Mouse (Mus musculus): Measurements from ENCODE around the gene Grik5. TPM values are rescaled to one million over a fixed set of nuclear protein-coding genes. Genes with fewer than 3 reads are reported as not detected.
"Not testable (repeated sequence)": the region's sequence is repeated elsewhere in the genome, so short reads cannot be mapped to it uniquely, and the experiment has no call there.

Gene Grik5
- total RNA-seq, 2 experiments from 2014 or later = 2.4 to 3.1 TPM

DNA sequence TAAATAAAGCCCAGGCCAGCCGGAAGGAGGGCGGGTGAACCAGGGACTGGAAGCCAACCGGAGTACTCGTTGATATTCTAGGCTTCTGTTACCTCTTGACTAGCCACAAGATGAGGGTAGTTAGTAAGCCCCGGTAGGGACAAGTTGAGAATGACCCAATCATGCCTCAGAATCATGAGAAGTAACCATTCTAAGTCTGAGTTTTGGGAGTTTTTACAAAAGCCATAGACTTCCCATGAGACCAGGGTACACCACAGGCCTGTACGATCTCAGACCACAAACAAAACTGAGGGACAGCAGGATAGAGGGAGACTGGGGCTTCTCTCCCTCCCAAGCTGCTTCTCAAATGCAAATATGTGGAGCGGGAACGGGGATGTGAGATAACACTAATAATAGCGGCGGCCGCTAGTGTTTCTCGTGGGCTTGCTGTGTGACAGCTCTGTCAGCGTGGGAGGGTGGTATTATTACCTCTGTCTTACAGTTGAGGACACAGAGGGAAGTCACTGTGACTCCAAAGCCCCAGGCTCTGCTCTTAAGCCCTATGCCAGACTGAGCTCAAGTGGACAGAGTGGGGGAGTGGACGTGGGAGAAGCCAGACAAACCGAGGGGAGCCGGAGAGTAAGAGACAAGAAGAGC lies 22.7 kb downstream of the Grik5 start:
- no peak for TF ChIP-seq CTCF (IDR thresholded peaks at IDR 0.05)
- H3K27ac ChIP-seq = no peak overlapping the region
- no peak overlapping the region for H3K4me3 ChIP-seq
- intact Hi-C loops (cut with DNase I) = no loop called here
- no peak for DNase-seq

DNA sequence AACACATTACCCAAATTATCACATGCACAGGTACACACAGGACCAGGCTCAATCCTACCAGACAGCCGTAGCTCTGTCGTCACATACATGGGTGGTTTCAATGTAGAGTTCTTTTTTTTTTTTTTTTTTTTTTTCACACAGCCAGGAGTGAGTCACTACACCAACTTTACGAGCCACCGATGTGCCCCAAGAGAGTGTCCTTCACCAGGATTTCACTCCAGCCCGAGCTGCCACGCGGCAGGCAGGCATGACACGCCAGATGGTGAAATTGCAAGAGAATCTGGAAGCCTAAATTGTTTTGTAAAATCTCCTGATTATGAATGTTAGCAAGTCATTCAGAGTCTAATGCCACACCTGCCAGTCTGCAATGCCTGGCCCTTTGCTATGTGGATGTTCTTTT lies 24.8 kb downstream of the Grik5 start:
- Histone ChIP-seq H3K27ac (no peak overlapping the region), H3K4me3 (no peak overlapping the region)
- intact Hi-C loops (cut with DNase I) = no loop called here
- DNase-seq = no peak
- no peak for TF ChIP-seq CTCF (IDR thresholded peaks at IDR 0.05)

DNA sequence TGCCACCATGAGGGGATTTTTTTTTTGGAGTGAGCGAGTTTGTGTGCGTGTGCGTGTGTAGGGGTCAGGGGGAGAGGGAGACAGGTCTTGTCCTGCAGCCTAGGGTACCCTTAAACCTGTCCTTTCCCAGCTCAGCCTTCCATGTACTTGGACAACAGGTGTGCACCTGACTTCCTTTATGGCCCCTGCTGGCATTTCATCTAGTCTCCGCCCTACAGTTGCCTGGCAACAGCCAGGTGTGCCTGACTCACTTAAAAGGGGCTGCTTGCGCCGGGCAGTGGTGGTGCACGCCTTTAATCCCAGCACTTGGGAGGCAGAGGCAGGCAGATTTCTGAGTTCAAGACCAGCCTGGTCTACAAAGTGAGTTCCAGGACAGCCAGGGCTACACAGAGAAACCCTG lies 27.5 kb downstream of the Grik5 start:
- DNase-seq; H3K27ac ChIP-seq; H3K4me3 ChIP-seq; intact Hi-C loops (cut with DNase I): not testable (repeated sequence)

DNA sequence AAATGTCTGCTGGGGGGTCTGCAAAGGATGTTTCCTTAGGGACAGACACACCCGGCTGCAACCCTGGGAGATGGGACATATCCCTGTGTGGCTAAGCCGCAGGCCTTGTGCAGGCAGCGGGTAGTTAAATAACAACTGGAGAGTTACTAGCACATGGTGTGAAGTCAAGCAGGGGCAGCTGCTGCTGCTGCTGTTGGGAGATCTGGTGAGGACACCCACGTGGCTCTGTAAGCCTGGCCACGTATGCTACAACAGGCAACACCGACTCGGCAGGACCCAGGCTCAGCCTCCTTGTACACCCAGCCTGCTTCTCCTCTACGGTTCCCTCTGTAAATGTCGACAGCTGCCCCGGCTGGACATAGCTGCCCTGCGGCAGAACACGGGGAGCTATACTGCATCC lies 30.2 kb downstream of the Grik5 start:
- Histone ChIP-seq H3K27ac (no peak overlapping the region), H3K4me3 (no peak overlapping the region)
- no peak for TF ChIP-seq CTCF (IDR thresholded peaks at IDR 0.05)
- intact Hi-C loops (cut with DNase I) = no loop called here
- DNase-seq = no peak

DNA sequence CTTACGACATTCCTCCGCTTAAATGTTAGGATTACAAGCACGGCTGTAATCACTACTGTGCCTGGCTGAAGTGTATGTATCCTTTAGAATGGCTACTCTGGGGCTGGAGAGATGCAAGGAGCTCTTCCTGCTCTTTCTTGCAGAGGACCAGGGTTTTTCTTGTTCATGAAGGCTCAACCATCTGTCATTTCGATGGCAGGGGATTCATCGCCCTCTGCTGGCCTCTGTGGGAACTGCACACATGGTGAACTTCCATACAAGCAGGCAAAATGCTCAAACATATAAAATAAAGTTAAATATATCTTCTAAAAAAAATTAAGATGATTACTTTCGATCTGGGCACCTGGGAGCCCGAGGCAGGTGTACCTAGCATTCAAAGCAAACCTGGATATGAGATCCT lies 36.2 kb downstream of the Grik5 start:
- H3K27ac ChIP-seq = no peak overlapping the region
- no peak overlapping the region for H3K4me3 ChIP-seq
- TF ChIP-seq CTCF (IDR thresholded peaks at IDR 0.05) = peak; percentile 97
- intact Hi-C loops (cut with DNase I) = no loop called here
- peak; percentile 61 for DNase-seq

DNA sequence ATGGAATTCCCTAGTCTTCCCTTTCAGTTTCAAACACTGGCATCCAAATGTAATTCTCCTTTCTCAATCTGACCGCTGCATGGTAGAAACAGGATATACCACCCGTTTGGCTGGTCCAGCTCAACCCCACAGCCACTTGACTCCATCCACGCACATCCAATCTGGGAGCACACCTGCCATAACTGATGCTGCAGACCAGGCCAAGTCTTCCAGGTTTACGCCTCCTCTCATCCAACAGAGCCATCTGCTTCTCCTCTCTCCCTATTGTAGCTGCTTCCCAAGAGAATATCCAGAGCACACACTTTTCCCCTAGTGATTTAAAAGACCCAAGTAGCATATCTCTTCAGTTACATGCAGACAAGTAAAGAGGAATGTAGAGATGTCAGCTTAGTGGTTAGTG lies 37.4 kb downstream of the Grik5 start:
- intact Hi-C loops (cut with DNase I) = loop anchor here (5.0 kb wide), 1 partner anchor 58 kb away; no protein-coding TSS in a partner anchor
- no peak for TF ChIP-seq CTCF (IDR thresholded peaks at IDR 0.05)
- Histone ChIP-seq H3K4me3 (no peak overlapping the region), H3K27ac (no peak overlapping the region)
- no peak for DNase-seq

DNA sequence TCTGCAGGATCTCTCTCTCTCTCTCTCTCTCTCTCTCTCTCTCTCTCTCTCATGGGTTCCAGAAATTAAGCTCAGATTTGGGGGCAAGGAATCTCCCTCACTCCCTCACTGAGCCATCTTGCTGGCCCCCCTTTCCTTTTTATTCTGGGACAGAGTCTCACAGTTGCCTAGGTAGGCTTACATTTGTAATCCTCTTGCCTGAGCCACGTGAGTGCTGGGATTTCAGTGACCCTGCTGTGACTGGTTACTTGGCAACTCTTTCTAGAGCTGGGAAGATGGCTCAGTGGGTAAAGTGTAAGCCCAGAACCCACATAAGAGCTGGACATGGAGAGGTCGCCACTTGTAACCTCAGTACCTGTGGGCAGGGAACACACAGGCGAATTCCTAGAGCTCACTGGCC lies 40.6 kb downstream of the Grik5 start:
- no peak for TF ChIP-seq CTCF (IDR thresholded peaks at IDR 0.05)
- DNase-seq = no peak
- intact Hi-C loops (cut with DNase I) = loop anchor here (5.0 kb wide), 1 partner anchor 61 kb away; no protein-coding TSS in a partner anchor
- no peak overlapping the region for H3K27ac ChIP-seq
- no peak overlapping the region for H3K4me3 ChIP-seq

DNA sequence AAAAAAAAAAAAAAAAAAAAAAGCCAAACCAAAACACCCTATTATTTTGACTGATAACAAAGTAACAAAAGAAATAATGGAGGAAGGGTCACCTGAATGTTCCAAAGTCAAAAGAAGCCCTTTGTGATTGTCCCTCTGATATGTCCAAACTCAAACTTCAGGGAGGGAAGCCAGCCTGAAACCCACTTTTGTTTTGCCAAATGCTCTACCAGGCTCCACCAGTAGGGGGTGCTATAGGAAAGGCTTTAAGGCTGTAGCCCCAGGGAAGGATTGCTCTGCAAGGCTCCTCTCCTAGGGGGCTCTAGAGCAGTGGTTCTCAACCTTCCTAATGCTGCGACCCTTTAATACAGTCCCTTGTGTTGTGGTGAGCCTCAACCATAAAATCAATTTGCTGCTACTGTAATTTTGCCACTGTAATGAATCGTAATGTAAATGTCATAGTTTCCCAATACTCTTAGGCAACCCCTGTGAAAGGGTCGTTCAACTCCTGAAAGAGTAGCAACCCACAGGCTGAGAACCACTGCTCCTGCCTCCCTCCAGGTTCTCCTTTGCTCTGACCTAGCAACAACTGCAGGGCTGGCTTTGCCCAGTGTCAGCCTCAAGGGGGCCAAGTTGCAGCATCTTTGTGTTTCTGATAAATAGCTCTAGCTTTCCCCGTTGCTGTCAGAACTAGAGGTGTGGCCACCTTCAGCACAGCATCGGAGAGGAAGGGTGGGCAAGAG lies 42.0 kb downstream of the Grik5 start:
- no peak overlapping the region for H3K4me3 ChIP-seq
- intact Hi-C loops (cut with DNase I) = loop anchor here (5.0 kb wide), 1 partner anchor 62 kb away; no protein-coding TSS in a partner anchor
- DNase-seq = peak; percentile 76
- no peak overlapping the region for H3K27ac ChIP-seq
- peak; percentile 98 for TF ChIP-seq CTCF (IDR thresholded peaks at IDR 0.05)

DNA sequence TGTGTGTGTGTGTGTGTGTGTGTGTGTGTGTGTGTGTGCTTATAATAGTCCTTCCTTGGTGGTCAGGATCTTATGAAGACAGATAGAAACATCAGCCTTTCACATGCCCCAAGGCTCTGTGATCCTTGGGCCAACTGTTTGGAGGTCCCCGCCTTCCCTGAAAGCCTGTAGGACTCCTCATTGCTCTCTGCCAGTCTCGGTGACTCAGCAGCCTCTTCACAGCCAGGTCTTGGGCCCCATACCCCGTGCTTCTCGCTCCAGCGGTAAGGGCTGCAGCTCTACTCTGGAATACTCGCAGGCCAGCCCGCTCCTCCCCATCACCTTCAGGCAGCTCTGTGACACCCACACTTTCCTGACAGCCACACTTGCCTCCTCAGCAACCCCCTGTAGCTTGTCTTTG lies 45.7 kb downstream of the Grik5 start:
- Histone ChIP-seq H3K27ac (peak overlapping the region; percentile 40; the same call in 1 of the 2 replicates), H3K4me3 (no peak overlapping the region)
- TF ChIP-seq CTCF (IDR thresholded peaks at IDR 0.05) = no peak
- intact Hi-C loops (cut with DNase I) = no loop called here
- peak; percentile 46 for DNase-seq

DNA sequence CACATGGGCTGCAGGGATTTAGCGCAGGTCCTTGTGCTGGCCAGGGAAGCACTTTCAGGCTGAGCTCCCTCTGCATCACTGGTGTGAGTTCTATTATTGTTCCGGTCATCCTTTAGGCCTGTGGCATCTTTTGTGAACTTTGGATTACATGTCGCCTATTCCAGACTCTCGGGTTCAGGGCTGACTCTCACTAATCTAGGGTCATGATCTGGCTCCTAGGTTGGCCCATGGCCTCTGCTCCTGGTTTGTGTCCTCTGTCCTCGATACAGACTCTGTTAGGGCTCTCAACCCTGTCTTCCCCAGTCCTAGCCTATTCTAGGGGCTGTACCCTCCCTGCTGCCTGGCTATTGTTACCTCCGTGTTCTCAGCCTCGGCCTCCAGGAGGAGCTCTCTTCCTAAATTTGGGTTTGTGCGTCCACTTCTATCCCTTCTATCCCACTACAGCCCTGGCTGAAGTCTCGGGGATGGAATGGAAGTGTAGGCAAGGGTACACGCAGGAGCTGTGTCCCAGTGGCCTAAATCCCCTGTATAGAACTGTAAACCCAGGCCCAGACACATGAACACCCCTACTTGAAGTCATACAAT lies 46.2 kb downstream of the Grik5 start:
- Histone ChIP-seq H3K27ac (no peak overlapping the region), H3K4me3 (no peak overlapping the region)
- intact Hi-C loops (cut with DNase I) = no loop called here
- peak; percentile 21; the same call in 1 of the 2 replicates for TF ChIP-seq CTCF (IDR thresholded peaks at IDR 0.05)
- no peak for DNase-seq

DNA sequence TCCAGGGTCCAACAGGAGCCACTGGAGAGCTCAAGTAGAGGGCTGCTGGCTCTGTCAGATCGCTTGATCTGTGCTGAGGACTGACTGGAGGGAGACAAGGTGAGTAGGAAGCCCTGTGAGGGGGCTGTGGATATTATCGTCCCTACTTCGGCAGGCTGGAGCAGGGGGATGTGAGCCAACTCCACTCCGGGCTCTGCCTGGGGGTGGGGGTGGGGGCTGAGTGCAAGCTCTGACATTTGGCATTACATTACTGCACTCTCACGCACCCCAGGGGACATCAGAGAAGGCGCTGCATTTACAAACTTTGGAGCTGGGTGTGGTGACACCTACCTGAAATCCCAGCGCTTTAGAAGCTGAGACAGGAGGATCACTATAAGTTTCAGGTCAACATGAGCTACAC lies 60.6 kb downstream of the Grik5 start:
- Histone ChIP-seq H3K4me3 (no peak overlapping the region), H3K27ac (no peak overlapping the region)
- TF ChIP-seq CTCF (IDR thresholded peaks at IDR 0.05) = no peak
- no peak for DNase-seq
- intact Hi-C loops (cut with DNase I) = no loop called here

DNA sequence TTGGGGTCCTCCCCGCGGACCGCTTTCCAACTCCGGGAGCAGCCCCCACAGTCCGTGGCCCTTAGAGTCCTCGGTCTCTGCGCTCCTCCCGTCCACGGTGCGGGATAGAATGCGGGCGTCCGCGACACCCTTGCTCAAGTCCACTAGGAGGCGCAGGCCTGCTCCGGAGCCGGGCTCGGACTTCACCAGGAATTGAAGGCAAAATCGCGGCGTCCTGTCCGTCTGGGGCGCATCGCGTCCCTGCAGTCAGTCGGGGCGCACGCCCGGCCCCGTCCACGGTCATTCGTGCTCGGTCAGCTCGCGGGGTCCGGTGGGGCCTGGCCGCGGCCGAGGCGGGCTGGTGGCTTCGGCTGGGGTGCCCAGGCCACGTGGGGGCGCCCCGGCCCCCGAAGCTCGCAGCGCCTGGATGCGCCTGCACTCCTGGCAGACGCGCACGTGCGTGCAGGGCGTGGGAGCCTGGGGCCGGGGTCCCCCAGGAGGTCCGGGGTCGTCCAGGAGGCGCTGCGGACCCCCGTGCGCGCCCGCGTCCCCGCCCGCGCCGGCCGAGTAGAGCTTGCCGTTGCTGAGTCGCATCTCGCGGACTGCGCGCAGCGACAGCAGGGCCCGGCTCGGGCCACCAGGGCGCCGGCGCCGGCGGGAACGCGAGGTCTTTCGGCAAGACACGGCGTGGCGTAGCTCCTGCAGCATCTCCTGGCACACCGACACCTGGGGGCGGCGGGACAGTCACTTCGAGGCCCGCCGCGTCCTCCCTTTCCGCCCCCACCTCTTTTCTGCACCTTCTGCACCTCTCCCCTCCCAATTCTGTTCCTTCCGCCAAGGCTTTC lies 61.8 kb downstream of the Grik5 start:
- TF ChIP-seq CTCF (IDR thresholded peaks at IDR 0.05) = peak; percentile 64
- Histone ChIP-seq H3K27ac (no peak overlapping the region), H3K4me3 (peak overlapping the region; percentile 68)
- intact Hi-C loops (cut with DNase I) = no loop called here
- DNase-seq = peak; percentile 34
